Mouse (Mus musculus) lung, postnatal 0 days (tissue): Measurements from ENCODE around the gene Tcp10b.
"Not testable (repeated sequence)": the region's sequence is repeated elsewhere in the genome, so short reads cannot be mapped to it uniquely, and the experiment has no call there.

ENCODE experiments used
- CTCF ChIP-seq: IDR thresholded peaks from 2 replicates; pipeline ENCODE4 v1.5.1; 2016; ENCODE audit warnings: antibody characterized with exemption, mild to moderate bottlenecking
- EP300 ChIP-seq: IDR thresholded peaks from 2 replicates; pipeline ENCODE4 v1.6.1; 2016; ENCODE audit warnings: antibody characterized with exemption, mild to moderate bottlenecking, control low read depth

GRCm38 (mm10) chr17:13060804-13061203, at the start of gene Tcp10b:
- TF ChIP-seq CTCF, EP300: not testable (repeated sequence)
